Mouse (Mus musculus) neural tube, embryonic 14.5 days (tissue): ENCODE data around the gene Fn3k. TPM values are rescaled to one million over a fixed set of nuclear protein-coding genes. Genes with fewer than 3 reads are reported as not detected.

Source experiments
- ATAC-seq: fragments of 200-750 bp; cut with Nextera tagmentation; 2 replicates; pipeline ENCODE4 v1.8.0; 2017; ENCODE audit warnings: low read depth, mild to moderate bottlenecking, moderate TSS enrichment, moderate library complexity
- H3K27ac ChIP-seq: fragments of 300-500 bp; sonication (generic); 2 replicates; pipeline ENCODE4 v1.5.1; 2014; ENCODE audit warnings: low read depth, mild to moderate bottlenecking, control low read depth, low read length, moderate library complexity, mixed read lengths
- H3K27me3 ChIP-seq: fragments of 300-500 bp; sonication (generic); 2 replicates; pipeline ENCODE4 v1.6.1; 2014; ENCODE audit warnings: low read length; ENCODE audit not compliant: control insufficient read depth, insufficient read depth
- H3K36me3 ChIP-seq: fragments of 300-500 bp; sonication (generic); 2 replicates; pipeline ENCODE4 v1.6.1; 2014; ENCODE audit warnings: low read length, mixed read lengths; ENCODE audit not compliant: control insufficient read depth, insufficient read depth
- H3K4me1 ChIP-seq: fragments of 300-500 bp; sonication (generic); 2 replicates; pipeline ENCODE4 v1.6.1; 2014; ENCODE audit warnings: low read length; ENCODE audit not compliant: control insufficient read depth, insufficient read depth
- H3K4me2 ChIP-seq: fragments of 300-500 bp; sonication (generic); 2 replicates; pipeline ENCODE4 v1.6.1; 2014; ENCODE audit warnings: mild to moderate bottlenecking, low read depth, low read length, control low read depth
- H3K4me3 ChIP-seq: fragments of 300-500 bp; sonication (generic); 2 replicates; pipeline ENCODE4 v1.5.1; 2014; ENCODE audit warnings: low read depth, low read length, control low read depth, mixed read lengths
- H3K9ac ChIP-seq: fragments of 300-500 bp; sonication (generic); replicated peaks from 2 replicates; pipeline ENCODE4 v1.6.1; 2014; ENCODE audit warnings: low read depth, mild to moderate bottlenecking, control low read depth, low read length, mixed read lengths
- H3K9me3 ChIP-seq: fragments of 300-500 bp; sonication (generic); 2 replicates; pipeline ENCODE4 v1.6.1; 2016; ENCODE audit warnings: low read length; ENCODE audit not compliant: control insufficient read depth
- WGBS: fragments of 180-500 bp; shearing (Covaris S2); extraction: QIAGEN DNeasy Blood & Tissue Kit; methylation state at CpG from one replicate; pipeline ENCODE4 v1.1.7; 2014; 5-methylcytosine and 5-hydroxymethylcytosine counted together
- polyA plus RNA-seq: library from polyadenylated mRNA; unstranded; fragments of >200 nt; fragmentation: Nextera tagmentation; extraction: Ambion mirVana; gene quantifications from 2 replicates; pipeline ENCODE4 v1.2.1, GENCODE M21; 2014

Fn3k gene
- polyA plus RNA-seq, 1 experiment from 2014 or later: 8.1 TPM

GRCm38 (mm10) chr11:121442076-121442475 lies 7.4 kb downstream of the Fn3k start:
- Histone ChIP-seq H3K4me1 (no peaks in the 10 kb centered on the region), H3K27ac (no peak overlapping the region), H3K36me3 (no peaks in the 10 kb centered on the region), H3K27me3 (no peaks in the 10 kb centered on the region), H3K4me3 (no peak overlapping the region), H3K4me2 (no peak overlapping the region), H3K9me3 (no peaks in the 10 kb centered on the region), H3K9ac (no peak overlapping the region)
- WGBS: 81% methylated on average over 2 of the region's 2 CpGs
- no peak for ATAC-seq

DNA sequence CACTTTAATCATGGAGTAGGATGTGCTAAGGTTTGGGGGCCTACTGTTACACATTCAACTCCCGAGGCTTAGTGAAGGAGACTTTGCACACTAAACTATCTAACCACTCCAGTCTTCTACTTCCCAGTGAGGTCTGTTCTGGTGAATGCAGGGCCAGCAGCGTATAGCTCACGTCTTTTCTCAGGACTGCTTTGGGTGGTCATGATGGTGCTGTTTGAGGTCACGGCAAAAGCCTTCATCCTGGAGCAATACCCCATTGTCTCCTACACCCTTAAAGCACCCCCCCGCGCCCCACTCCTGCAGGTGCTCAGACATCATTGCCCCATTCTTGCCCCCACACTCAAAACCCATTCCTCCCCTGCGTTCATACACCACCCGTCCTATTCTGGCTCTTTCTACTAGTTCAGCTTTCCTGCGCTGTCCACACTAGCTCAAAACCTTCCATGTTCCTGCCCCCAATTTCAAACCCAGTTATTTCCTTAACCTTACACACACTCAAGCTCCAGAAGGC lies 16.6 kb downstream of the Fn3k start:
- ATAC-seq: peak; percentile 23; the same call in 1 of the 2 replicates
- H3K27ac ChIP-seq: peak overlapping the region; percentile 76; the same call in 1 of the 2 replicates

GRCm38 (mm10) chr11:121451753-121452635 lies 17.3 kb downstream of the Fn3k start, which contains the start of gene Tbcd:
Gene Tbcd, plus strand, starts transcription at chr11:121451949.
- ATAC-seq: peak; percentile 94
- 0 out of 2 replicates have a peak, but pooled peaks cover 4% of the 10 kb centered on the region for H3K36me3 ChIP-seq
- H3K27me3 ChIP-seq: no peaks in the 10 kb centered on the region
- peak within 1 kb of the TSS; percentile 75 for H3K4me2 ChIP-seq
- H3K4me3 ChIP-seq: peak within 1 kb of the TSS; percentile 74
- peaks cover 13% of the 10 kb centered on the region for H3K4me1 ChIP-seq
- H3K27ac ChIP-seq: peak within 1 kb of the TSS; percentile 76
- peak within 1 kb of the TSS; percentile 68 for H3K9ac ChIP-seq
- H3K9me3 ChIP-seq: no peaks in the 10 kb centered on the region
- under 1% methylated on average over 58 of the region's 58 CpGs for WGBS

More for the DNA sequence above, 16.6 kb downstream of the Fn3k start:
- Histone ChIP-seq H3K27me3 (no peaks in the 10 kb centered on the region), H3K4me2 (peak overlapping the region; percentile 75), H3K4me3 (peak overlapping the region; percentile 74), H3K4me1 (peaks cover 13% of the 10 kb centered on the region), H3K9ac (no peak overlapping the region), H3K36me3 (0 out of 2 replicates have a peak, but pooled peaks cover 4% of the 10 kb centered on the region), H3K9me3 (no peaks in the 10 kb centered on the region)
- WGBS: 14% methylated on average over 9 of the region's 9 CpGs

DNA sequence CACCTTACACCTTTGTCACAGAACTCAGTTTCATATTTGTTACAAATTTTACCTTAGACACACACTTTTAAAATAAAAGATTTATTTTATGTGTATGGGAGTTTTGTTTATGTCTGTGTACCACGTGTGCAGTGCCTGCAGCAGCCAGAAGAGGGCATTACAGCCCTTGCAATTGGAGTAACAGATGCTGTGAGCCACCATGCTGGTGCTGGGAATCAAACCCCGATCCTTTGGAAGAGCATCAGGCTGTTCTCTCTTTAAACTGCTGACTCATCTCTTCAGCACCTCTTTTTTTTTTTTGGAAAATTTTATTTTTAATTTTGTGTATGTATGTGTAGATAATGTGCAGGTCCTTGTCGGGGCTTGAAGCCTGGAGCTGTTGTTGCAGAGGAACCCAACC lies 23.2 kb downstream of the Fn3k start:
- no peak overlapping the region for H3K4me2 ChIP-seq
- no peak overlapping the region for H3K27ac ChIP-seq
- no peak overlapping the region for H3K4me3 ChIP-seq
- 97% methylated on average over 3 of the region's 3 CpGs for WGBS
- no peaks in the 10 kb centered on the region for H3K27me3 ChIP-seq
- peaks cover 8% of the 10 kb centered on the region for H3K4me1 ChIP-seq
- peaks cover 35% of the 10 kb centered on the region for H3K36me3 ChIP-seq
- no peak overlapping the region for H3K9ac ChIP-seq
- ATAC-seq: no peak
- no peaks in the 10 kb centered on the region for H3K9me3 ChIP-seq

DNA sequence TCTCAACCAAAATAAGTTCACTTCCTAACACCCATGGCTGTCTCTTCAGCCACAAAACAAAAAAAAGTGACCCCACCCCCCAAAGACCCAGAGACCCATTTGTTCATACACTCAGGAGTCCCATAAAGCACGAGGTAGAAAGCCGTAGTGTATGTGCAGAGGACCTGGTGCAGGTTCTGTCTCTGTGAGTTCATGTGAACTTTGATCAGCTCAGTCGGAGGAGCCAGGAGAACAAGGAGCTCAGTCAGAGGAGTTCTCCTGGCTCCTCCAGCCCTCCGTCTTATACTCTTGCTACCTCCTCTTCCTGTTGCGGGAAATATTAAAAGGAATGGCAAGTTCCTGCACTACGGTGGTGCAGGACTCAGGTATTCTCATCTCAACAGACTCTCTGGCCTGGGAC lies 32.7 kb downstream of the Fn3k start:
- no peaks in the 10 kb centered on the region for H3K9me3 ChIP-seq
- WGBS: 95% methylated on average over 6 of the region's 6 CpGs
- H3K36me3 ChIP-seq: peaks cover 21% of the 10 kb centered on the region
- no peaks in the 10 kb centered on the region for H3K27me3 ChIP-seq
- H3K4me2 ChIP-seq: no peak overlapping the region
- H3K4me1 ChIP-seq: no peaks in the 10 kb centered on the region
- H3K9ac ChIP-seq: no peak overlapping the region
- H3K27ac ChIP-seq: no peak overlapping the region
- ATAC-seq: no peak
- no peak overlapping the region for H3K4me3 ChIP-seq

GRCm38 (mm10) chr11:121474831-121475230 lies 40.1 kb downstream of the Fn3k start:
- Histone ChIP-seq H3K9ac (no peak overlapping the region), H3K27ac (no peak overlapping the region), H3K27me3 (no peaks in the 10 kb centered on the region), H3K9me3 (no peaks in the 10 kb centered on the region), H3K36me3 (no peaks in the 10 kb centered on the region), H3K4me1 (no peaks in the 10 kb centered on the region), H3K4me3 (no peak overlapping the region), H3K4me2 (no peak overlapping the region)
- ATAC-seq: no peak
- WGBS: 94% methylated on average over 3 of the region's 3 CpGs

DNA sequence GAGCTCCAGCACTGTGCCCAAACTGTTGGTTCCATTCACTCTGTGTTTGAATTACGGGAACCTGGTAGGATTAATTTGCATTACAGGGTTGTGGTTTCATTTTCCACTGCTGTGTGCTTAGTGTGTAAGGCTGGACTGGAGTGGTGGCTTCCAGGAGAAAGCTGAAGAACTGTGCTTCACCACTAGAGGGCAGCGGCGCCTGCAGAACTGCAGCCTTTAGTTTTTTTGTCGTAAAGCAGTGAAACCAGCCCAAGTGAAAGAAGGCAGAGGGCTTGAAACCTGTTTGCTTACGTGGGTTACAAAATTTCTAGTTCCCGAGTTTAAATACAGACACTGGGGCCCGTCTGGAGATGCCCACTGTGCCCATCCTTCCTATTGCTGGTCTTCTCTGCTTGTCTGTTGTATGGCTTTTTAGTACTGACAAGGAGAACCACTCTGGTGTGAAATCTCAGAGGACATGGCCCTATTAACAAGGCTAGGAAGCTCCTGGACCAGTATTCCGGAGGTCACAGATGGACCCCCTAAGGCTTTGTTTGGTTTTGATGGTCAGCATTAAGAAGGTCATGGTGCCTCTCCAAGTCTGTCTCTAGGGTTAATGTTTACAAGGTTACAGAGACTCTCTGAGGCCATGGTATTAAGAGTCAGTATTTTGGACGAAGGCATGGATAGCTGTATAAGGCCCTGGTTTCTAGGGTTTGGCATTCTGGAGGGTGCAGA lies 41.1 kb downstream of the Fn3k start:
- 39% methylated on average over 9 of the region's 9 CpGs for WGBS
- no peak overlapping the region for H3K4me3 ChIP-seq
- H3K9ac ChIP-seq: no peak overlapping the region
- no peak overlapping the region for H3K4me2 ChIP-seq
- H3K4me1 ChIP-seq: no peaks in the 10 kb centered on the region
- 0 out of 2 replicates have a peak, but pooled peaks cover 2% of the 10 kb centered on the region for H3K36me3 ChIP-seq
- H3K9me3 ChIP-seq: no peaks in the 10 kb centered on the region
- no peaks in the 10 kb centered on the region for H3K27me3 ChIP-seq
- H3K27ac ChIP-seq: no peak overlapping the region
- peak; percentile 24; the same call in 1 of the 2 replicates for ATAC-seq

- WGBS: 89% methylated on average over 15 of the region's 15 CpGs
Observed at GRCm38 (mm10) chr11:121479476-121480203, 44.9 kb downstream of the Fn3k start.

More at GRCm38 (mm10) chr11:121479476-121480203, 44.9 kb downstream of the Fn3k start:
- H3K4me3 ChIP-seq: no peak overlapping the region
- H3K9ac ChIP-seq: no peak overlapping the region
- ATAC-seq: no peak
- no peaks in the 10 kb centered on the region for H3K4me1 ChIP-seq
- H3K4me2 ChIP-seq: no peak overlapping the region
- H3K27me3 ChIP-seq: no peaks in the 10 kb centered on the region
- 0 out of 2 replicates have a peak, but pooled peaks cover 4% of the 10 kb centered on the region for H3K36me3 ChIP-seq
- H3K27ac ChIP-seq: no peak overlapping the region
- no peaks in the 10 kb centered on the region for H3K9me3 ChIP-seq
